Mouse (Mus musculus): ENCODE measurements around the gene Slc9a3r2. TPM values are rescaled to one million over a fixed set of nuclear protein-coding genes. Genes with fewer than 3 reads are reported as not detected.

Slc9a3r2 gene
- polyA plus RNA-seq, 1 experiment from 2014 or later, result 26.8 TPM

DNA sequence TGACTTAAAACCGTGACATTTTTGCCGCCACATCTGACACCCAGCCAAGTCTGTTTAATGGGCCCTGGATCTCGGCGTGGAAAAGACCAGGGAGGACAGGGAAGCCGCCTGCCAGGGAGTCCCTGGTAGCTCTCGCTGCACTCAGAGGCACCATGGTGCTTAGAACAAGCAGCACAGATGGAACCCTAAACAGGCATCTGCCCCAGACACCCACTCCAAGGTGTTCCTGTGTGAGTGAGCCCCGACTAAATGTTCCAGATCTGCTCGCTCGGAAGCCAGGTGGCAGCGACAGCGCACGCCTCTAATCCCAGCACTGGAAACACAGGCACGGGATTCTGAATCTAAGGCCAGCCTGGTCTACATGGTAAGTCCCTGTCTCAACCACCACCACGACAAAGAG lies 20.1 kb downstream of the Slc9a3r2 start:
- H3K4me2 ChIP-seq (ENCODE audit: low read depth, low read length, severe bottlenecking), result no peak overlapping the region
- H3K9me3 ChIP-seq (ENCODE audit: control insufficient read depth, low read length), result no peaks in the 10 kb centered on the region
- no peaks in the 10 kb centered on the region for H3K27me3 ChIP-seq (ENCODE audit: control insufficient read depth, insufficient read depth, low read length)
- H3K4me1 ChIP-seq (replicated peaks; ENCODE audit: control insufficient read depth, insufficient read depth, low read length), result peaks cover 15% of the 10 kb centered on the region; the same call in 1 of the 2 replicates
- H3K9ac ChIP-seq (ENCODE audit: low read length), result no peak overlapping the region
- H3K36me3 ChIP-seq (ENCODE audit: control insufficient read depth, insufficient read depth, low read length), result peaks cover 7% of the 10 kb centered on the region; the same call in 1 of the 2 replicates
- H3K4me3 ChIP-seq (ENCODE audit: low read depth, low read length), result no peak overlapping the region
- DNase-seq (ENCODE audit: low spot score), result no peak
- WGBS, result 91% methylated on average over 14 of the region's 14 CpGs
- no peak overlapping the region for H3K27ac ChIP-seq (ENCODE audit: low read depth, low read length)
- ATAC-seq (replicated peaks; ENCODE audit: low FRiP score), result no peak

DNA sequence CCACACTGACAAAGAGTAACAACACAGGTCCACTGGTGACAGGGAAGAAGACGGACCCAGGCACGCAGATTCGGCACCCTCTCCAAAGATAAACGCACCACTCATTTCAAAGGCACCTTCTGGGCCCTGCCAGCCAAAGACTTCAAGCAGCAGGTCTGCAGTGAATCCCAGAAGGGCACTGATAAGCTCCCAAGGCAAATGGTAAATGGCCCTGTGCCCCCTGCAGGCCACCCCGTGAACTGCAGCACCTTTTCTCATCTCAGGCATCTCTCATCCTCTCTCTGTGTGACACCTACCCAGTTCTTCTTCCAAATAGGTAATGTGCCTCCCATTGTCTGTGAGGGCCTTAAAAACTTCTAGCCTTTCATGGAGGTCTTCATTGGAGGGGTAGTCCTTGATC lies 21.5 kb downstream of the Slc9a3r2 start:
- H3K9ac ChIP-seq (ENCODE audit: low read length), result no peak overlapping the region
- H3K4me3 ChIP-seq (ENCODE audit: low read depth, low read length), result no peak overlapping the region
- no peaks in the 10 kb centered on the region for H3K27me3 ChIP-seq (ENCODE audit: control insufficient read depth, insufficient read depth, low read length)
- H3K27ac ChIP-seq (ENCODE audit: low read depth, low read length), result no peak overlapping the region
- ATAC-seq (replicated peaks; ENCODE audit: low FRiP score), result no peak
- WGBS, result 51% methylated on average over 5 of the region's 5 CpGs
- H3K9me3 ChIP-seq (ENCODE audit: control insufficient read depth, low read length), result no peaks in the 10 kb centered on the region
- peak; percentile 87 for DNase-seq (ENCODE audit: low spot score)
- peaks cover 13% of the 10 kb centered on the region; the same call in 1 of the 2 replicates for H3K4me1 ChIP-seq (replicated peaks; ENCODE audit: control insufficient read depth, insufficient read depth, low read length)
- H3K36me3 ChIP-seq (ENCODE audit: control insufficient read depth, insufficient read depth, low read length), result peaks cover 10% of the 10 kb centered on the region; the same call in 1 of the 2 replicates
- H3K4me2 ChIP-seq (ENCODE audit: low read depth, low read length, severe bottlenecking), result no peak overlapping the region

GRCm38 (mm10) chr17:24625472-24625871 lies 24.7 kb downstream of the Slc9a3r2 start:
- WGBS, result 94% methylated on average over 8 of the region's 8 CpGs
- ATAC-seq (replicated peaks; ENCODE audit: low FRiP score), result no peak
- no peaks in the 10 kb centered on the region for H3K4me1 ChIP-seq (replicated peaks; ENCODE audit: control insufficient read depth, insufficient read depth, low read length)
- H3K9me3 ChIP-seq (ENCODE audit: control insufficient read depth, low read length), result no peaks in the 10 kb centered on the region
- no peaks in the 10 kb centered on the region for H3K27me3 ChIP-seq (ENCODE audit: control insufficient read depth, insufficient read depth, low read length)
- no peak overlapping the region for H3K27ac ChIP-seq (ENCODE audit: low read depth, low read length)
- no peak for DNase-seq (ENCODE audit: low spot score)
- H3K4me3 ChIP-seq (ENCODE audit: low read depth, low read length), result no peak overlapping the region
- H3K4me2 ChIP-seq (ENCODE audit: low read depth, low read length, severe bottlenecking), result no peak overlapping the region
- H3K36me3 ChIP-seq (ENCODE audit: control insufficient read depth, insufficient read depth, low read length), result peaks cover 16% of the 10 kb centered on the region; the same call in 1 of the 2 replicates
- H3K9ac ChIP-seq (ENCODE audit: low read length), result no peak overlapping the region

DNA sequence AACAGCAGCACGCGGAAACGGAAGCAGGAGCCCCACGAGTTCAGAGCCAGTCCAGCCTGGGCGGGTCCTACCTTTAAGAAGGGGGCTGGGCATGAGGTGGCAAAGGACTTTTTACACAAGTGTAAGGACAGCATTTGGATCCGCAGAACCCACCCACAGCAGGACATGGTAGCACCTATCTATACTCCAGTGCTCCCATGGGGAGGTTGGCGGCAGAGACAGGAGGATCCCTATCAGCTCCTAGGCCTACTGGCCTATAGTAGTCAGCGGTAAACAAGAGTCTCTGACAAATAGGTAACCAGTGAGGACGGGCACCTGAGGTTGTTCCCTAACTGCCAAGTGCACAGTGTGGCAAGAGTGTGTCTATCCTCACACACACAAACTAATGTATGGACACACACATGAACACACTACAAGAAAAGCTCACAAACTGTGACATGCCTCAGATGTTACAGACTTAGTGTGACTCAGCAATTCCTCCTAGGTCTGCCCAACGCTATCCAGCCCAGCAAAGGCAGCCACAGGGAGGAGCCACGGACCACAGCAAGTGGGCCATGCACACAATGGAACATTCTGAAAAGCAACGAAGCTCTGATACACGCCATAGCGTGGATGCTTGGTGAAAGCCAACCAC lies 32.4 kb downstream of the Slc9a3r2 start:
- DNase-seq (ENCODE audit: low spot score), result no peak

GRCm38 (mm10) chr17:24610711-24611110 lies 39.4 kb downstream of the Slc9a3r2 start:
- no peak overlapping the region for H3K27ac ChIP-seq (ENCODE audit: low read depth, low read length)
- H3K4me2 ChIP-seq (ENCODE audit: low read depth, low read length, severe bottlenecking), result no peak overlapping the region
- ATAC-seq (replicated peaks; ENCODE audit: low FRiP score), result no peak
- H3K9ac ChIP-seq (ENCODE audit: low read length), result no peak overlapping the region
- 84% methylated on average over 2 of the region's 2 CpGs for WGBS
- H3K9me3 ChIP-seq (ENCODE audit: control insufficient read depth, low read length), result no peaks in the 10 kb centered on the region
- DNase-seq (ENCODE audit: low spot score), result no peak
- H3K4me3 ChIP-seq (ENCODE audit: low read depth, low read length), result no peak overlapping the region
- H3K4me1 ChIP-seq (replicated peaks; ENCODE audit: control insufficient read depth, insufficient read depth, low read length), result no peaks in the 10 kb centered on the region
- no peaks in the 10 kb centered on the region for H3K27me3 ChIP-seq (ENCODE audit: control insufficient read depth, insufficient read depth, low read length)
- H3K36me3 ChIP-seq (ENCODE audit: control insufficient read depth, insufficient read depth, low read length), result peaks cover 15% of the 10 kb centered on the region

More for the DNA sequence above, 32.4 kb downstream of the Slc9a3r2 start:
- H3K9me3 ChIP-seq (ENCODE audit: control insufficient read depth, low read length), result no peaks in the 10 kb centered on the region
- H3K4me1 ChIP-seq (replicated peaks; ENCODE audit: control insufficient read depth, insufficient read depth, low read length), result no peaks in the 10 kb centered on the region
- no peaks in the 10 kb centered on the region for H3K27me3 ChIP-seq (ENCODE audit: control insufficient read depth, insufficient read depth, low read length)
- no peak overlapping the region for H3K4me3 ChIP-seq (ENCODE audit: low read depth, low read length)
- H3K9ac ChIP-seq (ENCODE audit: low read length), result no peak overlapping the region
- H3K4me2 ChIP-seq (ENCODE audit: low read depth, low read length, severe bottlenecking), result no peak overlapping the region
- 85% methylated on average over 14 of the region's 14 CpGs for whole genome bisulfite sequencing
- peaks cover 22% of the 10 kb centered on the region for H3K36me3 ChIP-seq (ENCODE audit: control insufficient read depth, insufficient read depth, low read length)
- no peak for ATAC-seq (replicated peaks; ENCODE audit: low FRiP score)
- H3K27ac ChIP-seq (ENCODE audit: low read depth, low read length), result no peak overlapping the region

DNA sequence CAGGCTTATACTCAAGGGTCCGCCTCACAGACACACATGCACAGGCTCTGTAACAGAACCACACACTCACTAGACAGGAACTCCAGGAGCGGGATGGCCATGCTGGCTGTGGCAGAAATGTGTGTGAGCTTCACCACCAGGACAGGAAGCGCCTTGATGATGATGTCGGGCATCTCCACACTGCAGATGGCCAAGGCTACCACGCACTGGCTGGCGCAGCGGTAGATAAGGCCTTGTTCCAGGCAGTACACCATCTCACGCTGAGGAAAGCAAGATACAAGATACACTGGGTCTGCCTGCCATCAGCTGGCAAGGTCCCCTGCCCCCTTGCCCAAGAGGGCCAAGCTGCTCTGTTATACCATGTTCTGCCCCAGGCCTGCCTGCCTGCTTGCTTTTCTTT lies 41.3 kb downstream of the Slc9a3r2 start:
- Histone ChIP-seq H3K4me2 (ENCODE audit: low read depth, low read length, severe bottlenecking) (no peak overlapping the region), H3K9me3 (ENCODE audit: control insufficient read depth, low read length) (no peaks in the 10 kb centered on the region), H3K4me1 (replicated peaks; ENCODE audit: control insufficient read depth, insufficient read depth, low read length) (no peaks in the 10 kb centered on the region), H3K27me3 (ENCODE audit: control insufficient read depth, insufficient read depth, low read length) (no peaks in the 10 kb centered on the region), H3K4me3 (ENCODE audit: low read depth, low read length) (no peak overlapping the region), H3K9ac (ENCODE audit: low read length) (no peak overlapping the region), H3K27ac (ENCODE audit: low read depth, low read length) (no peak overlapping the region), H3K36me3 (ENCODE audit: control insufficient read depth, insufficient read depth, low read length) (peaks cover 6% of the 10 kb centered on the region)
- ATAC-seq (replicated peaks; ENCODE audit: low FRiP score) (no peak), DNase-seq (ENCODE audit: low spot score) (no peak)
- 95% methylated on average over 8 of the region's 8 CpGs for WGBS

GRCm38 (mm10) chr17:24608370-24608769 lies 41.8 kb downstream of the Slc9a3r2 start:
- H3K4me3 ChIP-seq (ENCODE audit: low read depth, low read length), result no peak overlapping the region
- no peak overlapping the region for H3K27ac ChIP-seq (ENCODE audit: low read depth, low read length)
- ATAC-seq (replicated peaks; ENCODE audit: low FRiP score) (no peak), DNase-seq (ENCODE audit: low spot score) (no peak)
- no peak overlapping the region for H3K4me2 ChIP-seq (ENCODE audit: low read depth, low read length, severe bottlenecking)
- no peaks in the 10 kb centered on the region for H3K9me3 ChIP-seq (ENCODE audit: control insufficient read depth, low read length)
- peaks cover 2% of the 10 kb centered on the region; the same call in 1 of the 2 replicates for H3K36me3 ChIP-seq (ENCODE audit: control insufficient read depth, insufficient read depth, low read length)
- H3K27me3 ChIP-seq (ENCODE audit: control insufficient read depth, insufficient read depth, low read length), result no peaks in the 10 kb centered on the region
- H3K9ac ChIP-seq (ENCODE audit: low read length), result no peak overlapping the region
- H3K4me1 ChIP-seq (replicated peaks; ENCODE audit: control insufficient read depth, insufficient read depth, low read length), result no peaks in the 10 kb centered on the region
- 93% methylated on average over 4 of the region's 4 CpGs for WGBS

GRCm38 (mm10) chr17:24604557-24604956 lies 45.6 kb downstream of the Slc9a3r2 start:
- H3K9ac ChIP-seq (ENCODE audit: low read length), result no peak overlapping the region
- peaks cover 5% of the 10 kb centered on the region; the same call in 1 of the 2 replicates for H3K36me3 ChIP-seq (ENCODE audit: control insufficient read depth, insufficient read depth, low read length)
- WGBS, result 94% methylated on average over 3 of the region's 3 CpGs
- ATAC-seq (replicated peaks; ENCODE audit: low FRiP score), result no peak
- no peak overlapping the region for H3K4me2 ChIP-seq (ENCODE audit: low read depth, low read length, severe bottlenecking)
- no peak for DNase-seq (ENCODE audit: low spot score)
- H3K9me3 ChIP-seq (ENCODE audit: control insufficient read depth, low read length), result no peaks in the 10 kb centered on the region
- H3K4me1 ChIP-seq (replicated peaks; ENCODE audit: control insufficient read depth, insufficient read depth, low read length), result no peaks in the 10 kb centered on the region
- no peaks in the 10 kb centered on the region for H3K27me3 ChIP-seq (ENCODE audit: control insufficient read depth, insufficient read depth, low read length)
- H3K4me3 ChIP-seq (ENCODE audit: low read depth, low read length), result no peak overlapping the region
- no peak overlapping the region for H3K27ac ChIP-seq (ENCODE audit: low read depth, low read length)

DNA sequence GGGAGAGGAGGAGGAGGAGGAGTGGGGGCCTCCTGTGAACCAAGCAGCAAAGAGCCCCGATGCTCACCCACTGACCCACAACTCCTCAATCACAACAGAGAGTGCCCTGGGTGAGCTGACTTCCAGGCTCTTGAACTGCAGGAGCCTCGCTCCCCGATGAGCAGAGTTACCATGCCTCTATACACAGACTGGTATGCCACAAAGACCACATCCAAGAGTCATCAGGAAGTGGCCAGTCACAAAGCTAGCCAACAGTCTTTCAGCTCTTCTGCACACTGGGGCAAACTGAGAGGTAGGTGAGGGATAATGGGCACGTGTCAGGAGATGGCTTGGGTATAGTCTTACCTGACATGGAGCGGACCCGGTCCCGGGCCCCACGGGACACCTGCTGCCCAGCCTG lies 46.2 kb downstream of the Slc9a3r2 start:
- H3K9me3 ChIP-seq (ENCODE audit: control insufficient read depth, low read length), result no peaks in the 10 kb centered on the region
- 93% methylated on average over 8 of the region's 8 CpGs for WGBS
- no peak overlapping the region for H3K9ac ChIP-seq (ENCODE audit: low read length)
- peaks cover 6% of the 10 kb centered on the region; the same call in 1 of the 2 replicates for H3K36me3 ChIP-seq (ENCODE audit: control insufficient read depth, insufficient read depth, low read length)
- no peaks in the 10 kb centered on the region for H3K27me3 ChIP-seq (ENCODE audit: control insufficient read depth, insufficient read depth, low read length)
- DNase-seq (ENCODE audit: low spot score) (no peak), ATAC-seq (replicated peaks; ENCODE audit: low FRiP score) (no peak)
- no peak overlapping the region for H3K4me3 ChIP-seq (ENCODE audit: low read depth, low read length)
- H3K27ac ChIP-seq (ENCODE audit: low read depth, low read length), result no peak overlapping the region
- no peak overlapping the region for H3K4me2 ChIP-seq (ENCODE audit: low read depth, low read length, severe bottlenecking)
- no peaks in the 10 kb centered on the region for H3K4me1 ChIP-seq (replicated peaks; ENCODE audit: control insufficient read depth, insufficient read depth, low read length)

Data from forebrain, embryonic 11.5 days (tissue).